Mouse (Mus musculus): ENCODE measurements around the gene Knl1. TPM values are rescaled to one million over a fixed set of nuclear protein-coding genes. Genes with fewer than 3 reads are reported as not detected.

Gene Knl1
- polyA plus RNA-seq, 1 experiment from 2014 or later, result 58.1 TPM

DNA sequence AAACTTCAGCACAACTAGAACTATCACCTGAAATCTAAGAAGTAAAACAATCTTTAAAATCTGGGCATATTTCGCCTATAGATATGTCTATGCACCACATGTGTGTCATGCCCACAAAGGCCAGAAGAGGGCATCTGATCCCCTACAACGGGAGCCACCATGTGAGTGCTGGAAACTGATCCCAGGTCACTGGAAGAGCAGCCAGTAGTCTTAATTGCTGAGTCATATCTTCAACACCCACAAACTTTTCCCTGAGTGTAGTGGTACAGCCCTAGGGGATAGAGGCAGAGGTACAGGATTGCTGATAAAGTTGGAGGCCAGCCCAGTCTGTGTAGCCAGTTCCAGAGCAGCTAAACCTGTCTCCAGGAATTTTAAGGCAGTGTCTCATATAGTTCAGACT lies 98.3 kb downstream of the Knl1 start:
- no peak overlapping the region for H3K4me2 ChIP-seq
- no peak for ATAC-seq (ENCODE audit: insufficient read depth)
- peaks cover 82% of the 10 kb centered on the region for H3K36me3 ChIP-seq (ENCODE audit: insufficient read depth)
- no peaks in the 10 kb centered on the region for H3K4me1 ChIP-seq (ENCODE audit: insufficient read depth)
- DNase-seq, result peak; percentile 31
- no peak overlapping the region for H3K9ac ChIP-seq
- TF ChIP-seq CTCF (IDR thresholded peaks at IDR 0.05; ENCODE audit: low read depth), result peak; percentile 44
- H3K27me3 ChIP-seq (ENCODE audit: insufficient read depth, low read length), result no peaks in the 10 kb centered on the region
- H3K27ac ChIP-seq (ENCODE audit: low read depth), result no peak overlapping the region
- no peak overlapping the region for H3K4me3 ChIP-seq (ENCODE audit: low read depth, low read length)
- no peaks in the 10 kb centered on the region for H3K9me3 ChIP-seq (ENCODE audit: low read depth, low read length)
- WGBS, result 89% methylated on average over 2 of the region's 2 CpGs

DNA sequence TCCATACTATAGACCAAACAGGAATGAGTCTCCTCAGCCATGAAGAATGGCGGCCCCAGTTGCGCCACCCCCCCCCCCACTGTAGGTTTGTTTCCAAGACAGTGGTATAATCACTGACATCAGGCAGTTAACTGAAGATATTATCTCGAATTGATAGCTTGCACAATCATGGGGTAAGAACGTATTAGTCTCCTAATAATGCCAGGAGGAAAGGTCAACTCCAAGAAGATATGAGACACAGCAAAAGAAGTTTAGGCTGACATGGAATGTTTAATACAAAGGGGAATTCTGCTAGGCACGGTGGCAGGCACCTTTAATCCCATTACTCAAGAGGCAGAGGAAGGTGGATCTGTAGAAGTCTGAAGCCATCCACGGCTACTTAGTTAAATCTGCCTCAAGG lies 99.5 kb downstream of the Knl1 start:
- no peak overlapping the region for H3K9ac ChIP-seq
- no peaks in the 10 kb centered on the region for H3K4me1 ChIP-seq (ENCODE audit: insufficient read depth)
- WGBS, result 83% methylated on average over 6 of the region's 6 CpGs
- DNase-seq (no peak), ATAC-seq (ENCODE audit: insufficient read depth) (no peak)
- H3K4me3 ChIP-seq (ENCODE audit: low read depth, low read length), result no peak overlapping the region
- H3K36me3 ChIP-seq (ENCODE audit: insufficient read depth), result peaks cover 81% of the 10 kb centered on the region
- H3K27me3 ChIP-seq (ENCODE audit: insufficient read depth, low read length), result no peaks in the 10 kb centered on the region
- H3K4me2 ChIP-seq, result no peak overlapping the region
- no peak for TF ChIP-seq CTCF (IDR thresholded peaks at IDR 0.05; ENCODE audit: low read depth)
- H3K27ac ChIP-seq (ENCODE audit: low read depth), result no peak overlapping the region
- H3K9me3 ChIP-seq (ENCODE audit: low read depth, low read length), result no peaks in the 10 kb centered on the region

DNA sequence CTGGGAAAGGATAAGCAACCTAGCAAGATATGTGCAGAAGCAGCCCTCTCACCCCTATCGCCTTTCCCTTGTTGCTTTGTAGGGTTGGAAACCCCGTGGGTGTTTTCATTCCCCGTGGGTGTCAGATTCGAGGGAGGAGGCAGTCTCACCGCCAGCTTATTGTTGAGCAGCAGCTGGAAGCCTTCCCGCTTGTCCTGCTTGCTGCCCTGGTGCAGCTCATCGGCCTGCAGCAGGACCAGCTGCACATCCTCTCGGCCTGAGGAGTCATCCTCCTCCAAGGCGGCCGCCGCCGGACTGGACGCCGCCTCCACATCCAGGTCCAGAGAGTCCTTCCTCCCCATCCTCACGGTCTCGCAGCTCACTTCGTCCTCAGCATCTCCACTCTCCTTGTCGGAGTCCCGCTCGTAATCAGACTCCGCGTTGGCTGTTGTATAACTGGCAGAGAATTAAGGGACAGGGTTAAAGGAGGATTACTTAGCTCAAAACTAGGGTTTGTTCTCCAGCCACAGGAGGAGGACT lies 100.3 kb downstream of the Knl1 start:
- no peaks in the 10 kb centered on the region for H3K9me3 ChIP-seq (ENCODE audit: low read depth, low read length)
- 86% methylated on average over 22 of the region's 22 CpGs for WGBS
- H3K36me3 ChIP-seq (ENCODE audit: insufficient read depth), result peaks cover 81% of the 10 kb centered on the region
- no peaks in the 10 kb centered on the region for H3K27me3 ChIP-seq (ENCODE audit: insufficient read depth, low read length)
- no peak overlapping the region for H3K27ac ChIP-seq (ENCODE audit: low read depth)
- H3K4me1 ChIP-seq (ENCODE audit: insufficient read depth), result no peaks in the 10 kb centered on the region
- H3K4me2 ChIP-seq, result no peak overlapping the region
- TF ChIP-seq CTCF (IDR thresholded peaks at IDR 0.05; ENCODE audit: low read depth), result no peak
- no peak overlapping the region for H3K4me3 ChIP-seq (ENCODE audit: low read depth, low read length)
- ATAC-seq (ENCODE audit: insufficient read depth) (no peak), DNase-seq (no peak)
- H3K9ac ChIP-seq, result no peak overlapping the region

DNA sequence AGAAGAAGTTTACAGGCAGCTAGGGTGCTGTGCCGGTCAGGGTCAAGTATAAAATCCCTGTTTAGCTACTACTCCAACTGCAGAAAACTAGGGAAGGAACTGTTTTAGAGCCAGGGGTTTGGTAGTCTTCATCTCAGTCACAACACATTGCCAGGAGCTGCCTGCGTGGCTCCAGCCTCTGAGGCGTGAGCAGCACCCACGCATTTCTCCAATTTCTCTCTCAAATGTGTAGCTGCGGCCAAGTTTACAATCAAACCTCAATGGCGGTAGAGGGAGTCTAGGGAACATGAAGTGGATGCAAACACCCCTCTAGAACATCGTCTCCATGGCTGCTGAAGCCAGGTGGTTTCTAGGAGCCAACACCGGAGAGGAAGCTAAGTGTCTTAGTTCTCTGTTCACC lies 100.9 kb downstream of the Knl1 start:
- no peak for DNase-seq
- ATAC-seq (ENCODE audit: insufficient read depth), result no peak
- 91% methylated on average over 8 of the region's 8 CpGs for WGBS
- no peak overlapping the region for H3K9ac ChIP-seq
- peaks cover 81% of the 10 kb centered on the region for H3K36me3 ChIP-seq (ENCODE audit: insufficient read depth)
- no peaks in the 10 kb centered on the region for H3K27me3 ChIP-seq (ENCODE audit: insufficient read depth, low read length)
- TF ChIP-seq CTCF (IDR thresholded peaks at IDR 0.05; ENCODE audit: low read depth), result no peak
- H3K9me3 ChIP-seq (ENCODE audit: low read depth, low read length), result no peaks in the 10 kb centered on the region
- H3K4me2 ChIP-seq, result no peak overlapping the region
- no peak overlapping the region for H3K4me3 ChIP-seq (ENCODE audit: low read depth, low read length)
- H3K27ac ChIP-seq (ENCODE audit: low read depth), result no peak overlapping the region
- no peaks in the 10 kb centered on the region for H3K4me1 ChIP-seq (ENCODE audit: insufficient read depth)

DNA sequence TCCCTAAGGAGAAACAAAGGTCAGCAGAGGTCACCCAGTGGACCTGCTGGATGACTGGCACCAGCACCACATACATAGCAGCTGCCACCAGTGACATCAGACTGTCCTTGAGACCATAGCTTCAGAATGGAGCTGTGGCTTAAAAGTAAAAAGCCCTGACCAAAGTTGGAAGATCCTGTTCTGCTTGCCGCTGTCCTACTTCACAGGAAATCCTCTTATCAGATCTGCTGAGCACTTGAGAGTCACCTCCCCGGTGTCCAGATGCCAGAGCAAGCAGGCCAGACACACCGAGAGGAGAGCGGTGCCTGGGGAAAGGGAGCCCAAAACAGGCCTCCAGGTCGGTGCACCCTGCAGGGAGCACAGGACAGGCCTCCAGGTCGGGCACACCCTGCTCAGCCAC lies 105.3 kb downstream of the Knl1 start:
- no peak for ATAC-seq (ENCODE audit: insufficient read depth)

DNA sequence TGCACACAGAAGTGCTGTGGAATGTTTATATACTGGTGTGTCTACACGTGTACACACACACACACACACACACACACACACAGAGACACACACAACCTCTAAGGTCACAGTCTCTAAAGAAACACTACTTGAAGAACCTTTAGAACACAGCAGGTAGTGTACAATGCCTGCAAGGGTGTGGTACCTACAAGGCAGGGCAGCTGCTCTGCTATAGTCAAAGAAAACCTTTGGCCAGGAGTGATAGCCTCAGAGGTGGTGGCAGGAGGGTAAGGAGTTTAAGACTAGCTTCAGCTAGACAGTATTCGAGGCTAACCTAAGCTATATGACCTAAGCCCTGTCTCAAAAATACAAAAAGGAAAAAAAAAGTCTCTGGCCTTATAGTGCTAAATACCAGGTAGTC lies 107.8 kb downstream of the Knl1 start:
- H3K36me3 ChIP-seq (ENCODE audit: insufficient read depth), result peaks cover 48% of the 10 kb centered on the region
- no peaks in the 10 kb centered on the region for H3K4me1 ChIP-seq (ENCODE audit: insufficient read depth)
- peak overlapping the region; percentile 80; the same call in 1 of the 2 replicates for H3K4me2 ChIP-seq
- ATAC-seq (ENCODE audit: insufficient read depth) (no peak), DNase-seq (no peak)
- H3K4me3 ChIP-seq (ENCODE audit: low read depth, low read length), result no peak overlapping the region
- 69% methylated on average over 2 of the region's 2 CpGs for WGBS
- no peak overlapping the region for H3K9ac ChIP-seq
- H3K27me3 ChIP-seq (ENCODE audit: insufficient read depth, low read length), result no peaks in the 10 kb centered on the region
- no peak for TF ChIP-seq CTCF (IDR thresholded peaks at IDR 0.05; ENCODE audit: low read depth)
- H3K9me3 ChIP-seq (ENCODE audit: low read depth, low read length), result no peaks in the 10 kb centered on the region
- no peak overlapping the region for H3K27ac ChIP-seq (ENCODE audit: low read depth)

More for the DNA sequence above, 105.3 kb downstream of the Knl1 start:
- no peak overlapping the region for H3K27ac ChIP-seq (ENCODE audit: low read depth)
- DNase-seq, result no peak
- peaks cover 61% of the 10 kb centered on the region for H3K36me3 ChIP-seq (ENCODE audit: insufficient read depth)
- TF ChIP-seq CTCF (IDR thresholded peaks at IDR 0.05; ENCODE audit: low read depth), result no peak
- H3K9me3 ChIP-seq (ENCODE audit: low read depth, low read length), result no peaks in the 10 kb centered on the region
- H3K27me3 ChIP-seq (ENCODE audit: insufficient read depth, low read length), result no peaks in the 10 kb centered on the region
- H3K4me3 ChIP-seq (ENCODE audit: low read depth, low read length), result no peak overlapping the region
- WGBS, result 64% methylated on average over 6 of the region's 6 CpGs
- H3K9ac ChIP-seq, result no peak overlapping the region
- no peaks in the 10 kb centered on the region for H3K4me1 ChIP-seq (ENCODE audit: insufficient read depth)
- H3K4me2 ChIP-seq, result no peak overlapping the region

Other genes starting within 250 kb of the Knl1 start
- gene Knstrn, start 233.1 kb upstream of the Knl1 start, polyA plus RNA-seq (2014; fragmentation: Nextera tagmentation; extraction: Ambion mirVana), result 142 and 145 TPM in 2 replicates
- gene Ivd, start 185.2 kb upstream of the Knl1 start, polyA plus RNA-seq (2014; fragmentation: Nextera tagmentation; extraction: Ambion mirVana), result 56.8 and 66.0 TPM in 2 replicates
- gene Bahd1, start 146.7 kb upstream of the Knl1 start, polyA plus RNA-seq (2014; fragmentation: Nextera tagmentation; extraction: Ambion mirVana), result 0.83 and 0.92 TPM in 2 replicates
- gene Chst14, start 120.6 kb upstream of the Knl1 start, polyA plus RNA-seq (2014; fragmentation: Nextera tagmentation; extraction: Ambion mirVana), result 39.4 and 40.8 TPM in 2 replicates
- 19.9 and 21.0 TPM in 2 replicates for gene Ccdc32, start 17.7 kb upstream of the Knl1 start, polyA plus RNA-seq (2014; fragmentation: Nextera tagmentation; extraction: Ambion mirVana)
- gene Rpusd2, start 12.3 kb upstream of the Knl1 start, polyA plus RNA-seq (2014; fragmentation: Nextera tagmentation; extraction: Ambion mirVana), result 4.4 and 4.5 TPM in 2 replicates
- 64.6 and 67.6 TPM in 2 replicates for gene Rad51, start 65.7 kb downstream of the Knl1 start, polyA plus RNA-seq (2014; fragmentation: Nextera tagmentation; extraction: Ambion mirVana)
- gene Rmdn3, start 109.9 kb downstream of the Knl1 start, polyA plus RNA-seq (2014; fragmentation: Nextera tagmentation; extraction: Ambion mirVana), result 36.1 and 38.9 TPM in 2 replicates
- 24.9 and 25.3 TPM in 2 replicates for gene Gchfr, start 120.7 kb downstream of the Knl1 start, polyA plus RNA-seq (2014; fragmentation: Nextera tagmentation; extraction: Ambion mirVana)
- gene Gm14137, start 127.4 kb downstream of the Knl1 start, polyA plus RNA-seq (2014; fragmentation: Nextera tagmentation; extraction: Ambion mirVana), result 0.22 and 0.32 TPM in 2 replicates
- gene Zfyve19, start 161.5 kb downstream of the Knl1 start, polyA plus RNA-seq (2014; fragmentation: Nextera tagmentation; extraction: Ambion mirVana), result 49.6 and 50.5 TPM in 2 replicates
- gene Dnajc17, start 161.7 kb downstream of the Knl1 start, polyA plus RNA-seq (2014; fragmentation: Nextera tagmentation; extraction: Ambion mirVana), result 17.8 and 19.0 TPM in 2 replicates
- gene Ppp1r14d, start 182.8 kb downstream of the Knl1 start, polyA plus RNA-seq (2014; fragmentation: Nextera tagmentation; extraction: Ambion mirVana), result 0.41 and 0.42 TPM in 2 replicates
- gene Spint1, start 190.2 kb downstream of the Knl1 start, polyA plus RNA-seq (2014; fragmentation: Nextera tagmentation; extraction: Ambion mirVana), result 25.4 and 25.5 TPM in 2 replicates
- gene Rhov, start 224.2 kb downstream of the Knl1 start, polyA plus RNA-seq (2014; fragmentation: Nextera tagmentation; extraction: Ambion mirVana), result 0.11 and 0.24 TPM in 2 replicates
- gene Vps18, start 241.6 kb downstream of the Knl1 start, polyA plus RNA-seq (2014; fragmentation: Nextera tagmentation; extraction: Ambion mirVana), result 15.9 and 17.5 TPM in 2 replicates